Mouse (Mus musculus) embryonic facial prominence, embryonic 11.5 days (tissue): ENCODE measurements around the gene Hspg2. TPM values are rescaled to one million over a fixed set of nuclear protein-coding genes. Genes with fewer than 3 reads are reported as not detected.

Experiments
- ATAC-seq: fragments of 200-750 bp; cut with Nextera tagmentation; replicated peaks from 2 replicates; pipeline ENCODE4 v1.8.0; 2017; ENCODE audit warnings: low read depth; ENCODE audit not compliant: insufficient number of reproducible peaks, low FRiP score, low TSS enrichment
- DNase-seq: peaks from one replicate; pipeline ENCODE4 v3.0.0-alpha.2; 2015; ENCODE audit warnings: low spot score
- H3K27ac ChIP-seq: fragments of 300-500 bp; sonication (generic); replicated peaks from 2 replicates; pipeline ENCODE4 v1.5.1; 2014; ENCODE audit warnings: mild to moderate bottlenecking, low read depth, low read length, control low read depth
- H3K27me3 ChIP-seq: fragments of 300-500 bp; sonication (generic); 2 replicates; pipeline ENCODE4 v1.6.1; 2014; ENCODE audit warnings: mild to moderate bottlenecking, low read length, moderate library complexity, mixed read lengths; ENCODE audit not compliant: control insufficient read depth, insufficient read depth
- H3K36me3 ChIP-seq: fragments of 300-500 bp; sonication (generic); replicated peaks from 2 replicates; pipeline ENCODE4 v1.6.1; 2014; ENCODE audit warnings: low read depth, mild to moderate bottlenecking, low read length, moderate library complexity, mixed read lengths; ENCODE audit not compliant: control insufficient read depth, insufficient read depth
- H3K4me1 ChIP-seq: fragments of 300-500 bp; sonication (generic); 2 replicates; pipeline ENCODE4 v1.6.1; 2014; ENCODE audit warnings: low read length, mixed read lengths; ENCODE audit not compliant: control insufficient read depth, insufficient read depth
- H3K4me2 ChIP-seq: fragments of 300-500 bp; sonication (generic); 2 replicates; pipeline ENCODE4 v1.6.1; 2014; ENCODE audit warnings: low read depth, mild to moderate bottlenecking, control low read depth, low read length, moderate library complexity
- H3K4me3 ChIP-seq: fragments of 300-500 bp; sonication (generic); 2 replicates; pipeline ENCODE4 v1.5.1; 2014; ENCODE audit warnings: low read depth, low read length, control low read depth
- H3K9ac ChIP-seq: fragments of 300-500 bp; sonication (generic); replicated peaks from 2 replicates; pipeline ENCODE4 v1.6.1; 2014; ENCODE audit warnings: mild to moderate bottlenecking, control low read depth, low read length
- H3K9me3 ChIP-seq: fragments of 300-500 bp; sonication (generic); replicated peaks from 2 replicates; pipeline ENCODE4 v1.6.1; 2016; ENCODE audit warnings: mild to moderate bottlenecking, low read length, inconsistent platforms, mixed read lengths; ENCODE audit not compliant: control insufficient read depth
- WGBS: fragments of 180-500 bp; shearing (Covaris S2); extraction: QIAGEN DNeasy Blood & Tissue Kit; methylation state at CpG from one replicate; pipeline ENCODE4 v1.1.7; 2014; 5-methylcytosine and 5-hydroxymethylcytosine counted together
- polyA plus RNA-seq: library from polyadenylated mRNA; unstranded; fragments of >200 nt; fragmentation: Nextera tagmentation; extraction: Ambion mirVana; gene quantifications from 2 replicates; pipeline ENCODE4 v1.2.1, GENCODE M21; 2014

The Hspg2 gene
- polyA plus RNA-seq, 1 experiment from 2014 or later, result 14.4 TPM

- Histone ChIP-seq H3K27me3 (no peaks in the 10 kb centered on the region), H3K9ac (no peak overlapping the region), H3K4me1 (peaks cover 20% of the 10 kb centered on the region), H3K4me2 (no peak overlapping the region), H3K4me3 (no peak overlapping the region), H3K27ac (no peak overlapping the region), H3K9me3 (no peaks in the 10 kb centered on the region), H3K36me3 (no peaks in the 10 kb centered on the region)
- DNase-seq (no peak), ATAC-seq (no peak)
- WGBS, result 92% methylated on average over 4 of the region's 4 CpGs
Observed at GRCm38 (mm10) chr4:137493187-137493586, 24.6 kb downstream of the Hspg2 start.

- H3K4me2 ChIP-seq, result no peak overlapping the region; the same call in 1 of the 2 replicates
Observed at GRCm38 (mm10) chr4:137494751-137495500, 26.4 kb downstream of the Hspg2 start.

GRCm38 (mm10) chr4:137495501-137496100 lies 27.0 kb downstream of the Hspg2 start:
- ATAC-seq, result peak; percentile 45
- peaks cover 15% of the 10 kb centered on the region for H3K4me1 ChIP-seq
- 56% methylated on average over 6 of the region's 6 CpGs for WGBS
- no peaks in the 10 kb centered on the region for H3K27me3 ChIP-seq
- DNase-seq, result no peak
- peak overlapping the region; percentile 67; the same call in 1 of the 2 replicates for H3K27ac ChIP-seq
- no peak overlapping the region for H3K4me2 ChIP-seq
- H3K4me3 ChIP-seq, result no peak overlapping the region
- H3K36me3 ChIP-seq, result no peaks in the 10 kb centered on the region
- H3K9me3 ChIP-seq, result no peaks in the 10 kb centered on the region
- H3K9ac ChIP-seq, result no peak overlapping the region

More at GRCm38 (mm10) chr4:137494751-137495500, 26.4 kb downstream of the Hspg2 start:
- peak; percentile 36 for ATAC-seq
- peak; percentile 48 for DNase-seq
- Histone ChIP-seq H3K9me3 (no peaks in the 10 kb centered on the region), H3K36me3 (no peaks in the 10 kb centered on the region), H3K9ac (peak overlapping the region; percentile 50), H3K4me1 (peaks cover 15% of the 10 kb centered on the region), H3K27ac (peak overlapping the region; percentile 67), H3K4me3 (no peak overlapping the region), H3K27me3 (no peaks in the 10 kb centered on the region)
- WGBS, result 6% methylated on average over 19 of the region's 19 CpGs

- Histone ChIP-seq H3K9me3 (no peaks in the 10 kb centered on the region), H3K9ac (no peak overlapping the region), H3K4me3 (no peak overlapping the region), H3K36me3 (no peaks in the 10 kb centered on the region), H3K27ac (peak overlapping the region; percentile 76), H3K4me2 (no peak overlapping the region), H3K27me3 (no peaks in the 10 kb centered on the region), H3K4me1 (peaks cover 15% of the 10 kb centered on the region)
- no peak for ATAC-seq
- no peak for DNase-seq
- WGBS, result 75% methylated on average over 5 of the region's 5 CpGs
Observed at GRCm38 (mm10) chr4:137497367-137497766, 28.8 kb downstream of the Hspg2 start.

- H3K27me3 ChIP-seq, result no peaks in the 10 kb centered on the region
- DNase-seq (peak; percentile 38), ATAC-seq (no peak)
- no peaks in the 10 kb centered on the region for H3K9me3 ChIP-seq
- peaks cover 15% of the 10 kb centered on the region for H3K4me1 ChIP-seq
- H3K36me3 ChIP-seq, result no peaks in the 10 kb centered on the region
- H3K4me2 ChIP-seq, result no peak overlapping the region
- peak overlapping the region; percentile 76 for H3K27ac ChIP-seq
- no peak overlapping the region for H3K4me3 ChIP-seq
- peak overlapping the region; percentile 30; the same call in 1 of the 2 replicates for H3K9ac ChIP-seq
- 39% methylated on average over 9 of the region's 9 CpGs for WGBS
Observed at GRCm38 (mm10) chr4:137497892-137498722, 29.5 kb downstream of the Hspg2 start.

- Histone ChIP-seq H3K9me3 (no peaks in the 10 kb centered on the region), H3K27me3 (no peaks in the 10 kb centered on the region), H3K4me1 (peaks cover 15% of the 10 kb centered on the region), H3K9ac (no peak overlapping the region), H3K27ac (0 out of 2 replicates have a peak overlapping the region, but pooled peaks have one; percentile 22), H3K4me2 (no peak overlapping the region), H3K4me3 (no peak overlapping the region), H3K36me3 (no peaks in the 10 kb centered on the region)
- DNase-seq, result no peak
- no peak for ATAC-seq
- WGBS, result 78% methylated on average over 9 of the region's 9 CpGs
Observed at GRCm38 (mm10) chr4:137498882-137499583, 30.5 kb downstream of the Hspg2 start.

- Histone ChIP-seq H3K27ac (no peak overlapping the region), H3K4me1 (peaks cover 9% of the 10 kb centered on the region), H3K36me3 (no peaks in the 10 kb centered on the region), H3K9ac (no peak overlapping the region), H3K9me3 (no peaks in the 10 kb centered on the region), H3K4me2 (no peak overlapping the region), H3K4me3 (no peak overlapping the region), H3K27me3 (no peaks in the 10 kb centered on the region)
- DNase-seq, result no peak
- 82% methylated on average over 12 of the region's 12 CpGs for WGBS
- no peak for ATAC-seq
Observed at GRCm38 (mm10) chr4:137500149-137500548, 31.6 kb downstream of the Hspg2 start.
